Mouse (Mus musculus): ENCODE data around the gene Fbxo11.
"Not testable (repeated sequence)": the region's sequence is repeated elsewhere in the genome, so short reads cannot be mapped to it uniquely, and the experiment has no call there.

Gene Fbxo11

GRCm38 (mm10) chr17:87963081-87964075, 101.7 kb downstream of the Fbxo11 start:
- DNase-seq (ENCODE audit: low read depth, low spot score): no peak

GRCm38 (mm10) chr17:87959931-87960330, 105.2 kb downstream of the Fbxo11 start:
- not testable (repeated sequence) for DNase-seq (ENCODE audit: low read depth, low spot score)

- DNase-seq (ENCODE audit: low read depth, low spot score): not testable (repeated sequence)
Measured at GRCm38 (mm10) chr17:87959406-87959805, 105.7 kb downstream of the Fbxo11 start.

GRCm38 (mm10) chr17:87958283-87958682, 106.8 kb downstream of the Fbxo11 start:
- DNase-seq (ENCODE audit: low read depth, low spot score): no peak

- DNase-seq (ENCODE audit: low read depth, low spot score): no peak
Measured at GRCm38 (mm10) chr17:87957096-87957840, 107.8 kb downstream of the Fbxo11 start.

- DNase-seq (ENCODE audit: low read depth, low spot score): not testable (repeated sequence)
Measured at GRCm38 (mm10) chr17:87954618-87955124, 110.4 kb downstream of the Fbxo11 start.

- peak; percentile 88 for DNase-seq (ENCODE audit: low read depth, low spot score)
Measured at GRCm38 (mm10) chr17:87948965-87949584, 116.0 kb downstream of the Fbxo11 start.

All from brain, adult 2 months (tissue).